Mouse (Mus musculus) hindbrain, embryonic 12.5 days (tissue): ENCODE results near the gene Gm42791. TPM values are rescaled to one million over a fixed set of nuclear protein-coding genes. Genes with fewer than 3 reads are reported as not detected.

Experiments
- ATAC-seq: fragments of 200-750 bp; cut with Nextera tagmentation; 2 replicates; pipeline ENCODE4 v1.8.0; 2017; ENCODE audit warnings: moderate TSS enrichment; ENCODE audit not compliant: low FRiP score
- H3K27ac ChIP-seq: fragments of 300-500 bp; sonication (generic); 2 replicates; pipeline ENCODE4 v1.5.1; 2016; ENCODE audit warnings: mild to moderate bottlenecking
- H3K27me3 ChIP-seq: fragments of 300-500 bp; sonication (generic); 2 replicates; pipeline ENCODE4 v1.6.1; 2016; ENCODE audit warnings: mild to moderate bottlenecking
- H3K36me3 ChIP-seq: fragments of 300-500 bp; sonication (generic); 2 replicates; pipeline ENCODE4 v1.6.1; 2016; ENCODE audit warnings: mild to moderate bottlenecking
- H3K4me1 ChIP-seq: fragments of 300-500 bp; sonication (generic); 2 replicates; pipeline ENCODE4 v1.6.1; 2016
- H3K4me2 ChIP-seq: fragments of 300-500 bp; sonication (generic); replicated peaks from 2 replicates; pipeline ENCODE4 v1.6.1; 2016; ENCODE audit warnings: mild to moderate bottlenecking
- H3K4me3 ChIP-seq: fragments of 300-500 bp; sonication (generic); 2 replicates; pipeline ENCODE4 v1.5.1; 2016; ENCODE audit warnings: mild to moderate bottlenecking
- H3K9ac ChIP-seq: fragments of 300-500 bp; sonication (generic); 2 replicates; pipeline ENCODE4 v1.6.1; 2016; ENCODE audit warnings: mild to moderate bottlenecking, moderate library complexity
- H3K9me3 ChIP-seq: fragments of 300-500 bp; sonication (generic); replicated peaks from 2 replicates; pipeline ENCODE4 v1.6.1; 2016; ENCODE audit warnings: mild to moderate bottlenecking
- WGBS: fragments of 180-500 bp; shearing (Covaris S2); methylation state at CpG from one replicate; pipeline ENCODE4 v1.1.7; 2016; 5-methylcytosine and 5-hydroxymethylcytosine counted together
- polyA plus RNA-seq: library from polyadenylated mRNA; unstranded; fragments of >200 nt; fragmentation: Nextera tagmentation; extraction: Ambion mirVana; gene quantifications from 2 replicates; pipeline ENCODE4 v1.2.1, GENCODE M21; 2016

Gm42791 gene
- 0.49 and 3.3 TPM in 2 replicates for polyA plus RNA-seq

GRCm38 (mm10) chr5:148994706-148995414 is at the start of gene Gm42791:
TSS of gene Gm42791 (minus strand) at chr5:148995147.
- Histone ChIP-seq H3K4me2 (peak within 1 kb of the TSS; percentile 74), H3K4me1 (peaks cover 21% of the 10 kb centered on the region), H3K9ac (peak within 1 kb of the TSS; percentile 76), H3K27me3 (no peaks in the 10 kb centered on the region), H3K9me3 (peaks cover 12% of the 10 kb centered on the region; the same call in 1 of the 2 replicates), H3K4me3 (peak within 1 kb of the TSS; percentile 52), H3K27ac (peak within 1 kb of the TSS; percentile 96), H3K36me3 (no peaks in the 10 kb centered on the region)
- peak; percentile 89 for ATAC-seq
- WGBS, result under 1% methylated on average over 33 of the region's 33 CpGs

GRCm38 (mm10) chr5:149044067-149044466 is 49.1 kb upstream of the Gm42791 start:
- Histone ChIP-seq H3K4me2 (no peak overlapping the region), H3K4me1 (no peaks in the 10 kb centered on the region), H3K27ac (no peak overlapping the region), H3K9me3 (peaks cover 7% of the 10 kb centered on the region; the same call in 1 of the 2 replicates), H3K4me3 (no peak overlapping the region), H3K27me3 (no peaks in the 10 kb centered on the region), H3K9ac (no peak overlapping the region), H3K36me3 (peaks cover 19% of the 10 kb centered on the region)
- WGBS, result 84% methylated on average over 4 of the region's 4 CpGs
- no peak for ATAC-seq

- Histone ChIP-seq H3K27ac (no peak overlapping the region), H3K36me3 (peaks cover 17% of the 10 kb centered on the region), H3K4me2 (no peak overlapping the region), H3K4me1 (no peaks in the 10 kb centered on the region), H3K27me3 (no peaks in the 10 kb centered on the region), H3K9ac (no peak overlapping the region), H3K4me3 (no peak overlapping the region), H3K9me3 (peaks cover 7% of the 10 kb centered on the region; the same call in 1 of the 2 replicates)
- no peak for ATAC-seq
- 86% methylated on average over 6 of the region's 6 CpGs for WGBS
These were observed 48.3 kb upstream of the Gm42791 start for GRCm38 (mm10) chr5:149043240-149043639.

- H3K27me3 ChIP-seq, result no peaks in the 10 kb centered on the region
- no peak for ATAC-seq
- H3K9ac ChIP-seq, result no peak overlapping the region
- H3K4me3 ChIP-seq, result no peak overlapping the region
- H3K36me3 ChIP-seq, result no peaks in the 10 kb centered on the region
- peaks cover 7% of the 10 kb centered on the region; the same call in 1 of the 2 replicates for H3K9me3 ChIP-seq
- no peak overlapping the region for H3K27ac ChIP-seq
- no peak overlapping the region for H3K4me2 ChIP-seq
- no peaks in the 10 kb centered on the region for H3K4me1 ChIP-seq
- 91% methylated on average over 5 of the region's 5 CpGs for WGBS
These were observed 44.9 kb upstream of the Gm42791 start for GRCm38 (mm10) chr5:149039825-149040224.

GRCm38 (mm10) chr5:149037729-149038128 is 42.8 kb upstream of the Gm42791 start:
- Histone ChIP-seq H3K9ac (no peak overlapping the region), H3K4me2 (no peak overlapping the region), H3K4me3 (no peak overlapping the region), H3K9me3 (peaks cover 7% of the 10 kb centered on the region; the same call in 1 of the 2 replicates), H3K36me3 (no peaks in the 10 kb centered on the region), H3K4me1 (no peaks in the 10 kb centered on the region), H3K27me3 (no peaks in the 10 kb centered on the region), H3K27ac (no peak overlapping the region)
- 24% methylated on average over 10 of the region's 10 CpGs for WGBS
- no peak for ATAC-seq

GRCm38 (mm10) chr5:149036920-149037319 is 42.0 kb upstream of the Gm42791 start:
- WGBS, result 92% methylated on average over 3 of the region's 3 CpGs
- Histone ChIP-seq H3K27ac (no peak overlapping the region), H3K4me2 (no peak overlapping the region), H3K9ac (no peak overlapping the region), H3K27me3 (no peaks in the 10 kb centered on the region), H3K9me3 (peaks cover 7% of the 10 kb centered on the region; the same call in 1 of the 2 replicates), H3K36me3 (no peaks in the 10 kb centered on the region), H3K4me1 (no peaks in the 10 kb centered on the region), H3K4me3 (no peak overlapping the region)
- ATAC-seq, result no peak

GRCm38 (mm10) chr5:149032438-149032837 is 37.5 kb upstream of the Gm42791 start:
- H3K4me2 ChIP-seq, result no peak overlapping the region
- no peak for ATAC-seq
- peaks cover 19% of the 10 kb centered on the region for H3K4me1 ChIP-seq
- H3K9me3 ChIP-seq, result no peaks in the 10 kb centered on the region
- no peak overlapping the region for H3K27ac ChIP-seq
- H3K27me3 ChIP-seq, result no peaks in the 10 kb centered on the region
- 94% methylated on average over 4 of the region's 4 CpGs for WGBS
- no peak overlapping the region for H3K9ac ChIP-seq
- no peak overlapping the region for H3K4me3 ChIP-seq
- no peaks in the 10 kb centered on the region for H3K36me3 ChIP-seq

- Histone ChIP-seq H3K9ac (peak overlapping the region; percentile 65), H3K9me3 (no peaks in the 10 kb centered on the region), H3K4me1 (peaks cover 19% of the 10 kb centered on the region), H3K36me3 (no peaks in the 10 kb centered on the region), H3K27ac (peak overlapping the region; percentile 74), H3K4me3 (peak overlapping the region; percentile 29), H3K4me2 (peak overlapping the region; percentile 57), H3K27me3 (no peaks in the 10 kb centered on the region)
- peak; percentile 77 for ATAC-seq
- 4% methylated on average over 30 of the region's 30 CpGs for WGBS
These were observed 36.3 kb upstream of the Gm42791 start for GRCm38 (mm10) chr5:149031199-149031750.

GRCm38 (mm10) chr5:149030103-149030502 is 35.2 kb upstream of the Gm42791 start:
- 65% methylated on average over 2 of the region's 2 CpGs for WGBS
- no peaks in the 10 kb centered on the region for H3K27me3 ChIP-seq
- H3K4me1 ChIP-seq, result peaks cover 19% of the 10 kb centered on the region
- no peak overlapping the region for H3K4me3 ChIP-seq
- H3K9me3 ChIP-seq, result no peaks in the 10 kb centered on the region
- H3K36me3 ChIP-seq, result no peaks in the 10 kb centered on the region
- no peak overlapping the region for H3K9ac ChIP-seq
- H3K4me2 ChIP-seq, result no peak overlapping the region
- no peak for ATAC-seq
- no peak overlapping the region for H3K27ac ChIP-seq

GRCm38 (mm10) chr5:149028394-149028793 is 33.4 kb upstream of the Gm42791 start:
- no peak for ATAC-seq
- Histone ChIP-seq H3K9ac (no peak overlapping the region), H3K27ac (no peak overlapping the region), H3K36me3 (no peaks in the 10 kb centered on the region), H3K4me2 (no peak overlapping the region), H3K27me3 (no peaks in the 10 kb centered on the region), H3K9me3 (no peaks in the 10 kb centered on the region), H3K4me3 (no peak overlapping the region), H3K4me1 (peaks cover 19% of the 10 kb centered on the region)
- 79% methylated on average over 5 of the region's 5 CpGs for WGBS

GRCm38 (mm10) chr5:149027389-149027788 is 32.4 kb upstream of the Gm42791 start:
- peaks cover 19% of the 10 kb centered on the region for H3K4me1 ChIP-seq
- no peaks in the 10 kb centered on the region for H3K27me3 ChIP-seq
- no peak for ATAC-seq
- no peak overlapping the region for H3K27ac ChIP-seq
- H3K4me2 ChIP-seq, result no peak overlapping the region
- H3K9ac ChIP-seq, result no peak overlapping the region
- no peaks in the 10 kb centered on the region for H3K9me3 ChIP-seq
- H3K4me3 ChIP-seq, result no peak overlapping the region
- 77% methylated on average over 8 of the region's 8 CpGs for WGBS
- no peaks in the 10 kb centered on the region for H3K36me3 ChIP-seq

GRCm38 (mm10) chr5:149021120-149021519 is 26.2 kb upstream of the Gm42791 start:
- Histone ChIP-seq H3K27me3 (peaks cover 10% of the 10 kb centered on the region), H3K9me3 (no peaks in the 10 kb centered on the region), H3K4me2 (no peak overlapping the region), H3K4me1 (no peaks in the 10 kb centered on the region), H3K27ac (no peak overlapping the region), H3K9ac (no peak overlapping the region), H3K4me3 (no peak overlapping the region), H3K36me3 (no peaks in the 10 kb centered on the region)
- 70% methylated on average over 7 of the region's 7 CpGs for WGBS
- ATAC-seq, result no peak

- peaks cover 10% of the 10 kb centered on the region for H3K27me3 ChIP-seq
- H3K27ac ChIP-seq, result no peak overlapping the region
- no peak overlapping the region for H3K4me3 ChIP-seq
- peaks cover 3% of the 10 kb centered on the region; the same call in 1 of the 2 replicates for H3K4me1 ChIP-seq
- H3K4me2 ChIP-seq, result no peak overlapping the region; the same call in 1 of the 2 replicates
- no peaks in the 10 kb centered on the region for H3K36me3 ChIP-seq
- no peaks in the 10 kb centered on the region for H3K9me3 ChIP-seq
- WGBS, result 59% methylated on average over 16 of the region's 16 CpGs
- H3K9ac ChIP-seq, result no peak overlapping the region
- no peak for ATAC-seq
These were observed 25.7 kb upstream of the Gm42791 start for GRCm38 (mm10) chr5:149020681-149021062.
